Mouse (Mus musculus) left cerebral cortex, postnatal 25 days (tissue): ENCODE measurements around the gene Cd99l2. TPM values are rescaled to one million over a fixed set of nuclear protein-coding genes. Genes with fewer than 3 reads are reported as not detected.
"Not testable (repeated sequence)": the region's sequence is repeated elsewhere in the genome, so short reads cannot be mapped to it uniquely, and the experiment has no call there.

Experiments
- DNase-seq, 2 experiments: peaks; one replicate each; pipeline ENCODE4 v3.0.0; 2022; ENCODE audit warnings: low spot score in 2 of 2, mixed read lengths in 1 of 2
- intact Hi-C: fragments of 180-260 bp; cut with DNase I; formaldehyde crosslinking; loops from one replicate; pipeline ENCODE4 v1.15.1; 2025
- total RNA-seq, 2 experiments: library from RNA; stranded (reverse); gene quantifications; 2 replicates each; pipeline ENCODE4 v1.2.3; 2021

Gene Cd99l2
- 10 to 100 TPM; 65.1 to 66.2 TPM for total RNA-seq

GRCm38 (mm10) chrX:71492634-71493278 lies at the start of gene Cd99l2:
Gene Cd99l2, minus strand, starts transcription at chrX:71492849.
- DNase-seq = peak; percentile 72 to 81
- intact Hi-C loops = loop anchor here (2.0 kb wide), 1 partner anchor 64 kb away; no protein-coding TSS in a partner anchor

DNA sequence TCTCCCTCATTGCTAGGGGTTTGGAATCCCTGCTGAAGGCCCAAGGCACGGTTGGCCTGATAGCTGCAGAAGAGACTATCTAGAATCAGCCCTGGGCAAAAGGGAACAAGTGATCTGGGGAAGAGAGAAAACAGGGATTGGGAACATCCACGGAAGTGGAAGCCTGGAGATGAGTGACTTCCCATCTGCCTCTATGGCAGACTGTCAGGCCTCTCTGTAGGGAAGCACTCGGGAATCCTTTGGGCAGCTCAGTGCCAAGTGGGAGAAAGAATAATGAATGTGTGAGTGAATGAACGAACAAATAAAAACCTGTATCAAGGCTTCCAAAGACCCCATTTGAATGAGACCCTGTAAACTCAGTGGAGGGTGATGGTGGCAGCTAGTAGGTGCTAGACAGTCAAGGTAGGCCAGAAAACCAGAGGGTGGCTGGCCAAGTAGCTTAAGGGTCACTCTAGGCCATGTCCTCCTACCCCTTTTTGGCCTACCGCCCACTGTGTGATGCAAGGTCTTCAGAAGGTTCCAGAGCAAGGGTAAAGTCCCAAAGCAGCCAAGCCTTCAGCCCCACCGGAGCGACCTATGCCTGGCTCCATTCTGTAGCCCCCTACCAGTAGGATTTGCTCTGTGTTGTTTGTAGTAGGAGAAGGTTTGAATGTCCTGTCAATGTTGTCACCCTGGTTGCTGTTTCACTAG lies 48.3 kb upstream of the Cd99l2 start:
- intact Hi-C loops = no loop called here
- no peak for DNase-seq

- DNase-seq = no peak
- intact Hi-C loops = no loop called here
Measured at GRCm38 (mm10) chrX:71537791-71538190, 45.1 kb upstream of the Cd99l2 start.

DNA sequence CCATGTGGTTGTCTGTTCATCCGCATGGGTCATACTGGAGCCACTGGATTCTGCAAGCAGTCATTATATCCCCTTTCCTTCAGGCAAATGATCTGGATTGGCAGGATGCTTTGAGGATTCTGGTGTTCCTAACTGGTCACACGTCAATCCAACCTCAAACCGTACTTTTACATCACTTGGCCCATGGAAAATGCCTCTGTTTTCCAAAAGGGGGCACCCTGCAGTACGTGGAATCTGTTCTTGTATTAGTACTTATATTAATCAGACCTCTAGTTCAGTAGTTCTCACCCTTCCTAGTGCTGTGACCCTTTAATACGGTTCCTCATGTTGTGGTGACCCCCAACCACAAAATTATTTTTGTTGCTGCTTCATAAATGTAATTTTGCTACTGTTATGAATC lies 41.5 kb upstream of the Cd99l2 start:
- DNase-seq = no peak
- intact Hi-C loops = no loop called here

- intact Hi-C loops = no loop called here
- DNase-seq = no peak
Measured at GRCm38 (mm10) chrX:71532635-71533034, 40.0 kb upstream of the Cd99l2 start.

GRCm38 (mm10) chrX:71528646-71529045 lies 36.0 kb upstream of the Cd99l2 start:
- peak in 1 of 2 experiments; percentile 2 for DNase-seq
- intact Hi-C loops = no loop called here

- intact Hi-C loops = no loop called here
- no peak for DNase-seq
Measured at GRCm38 (mm10) chrX:71528150-71528549, 35.5 kb upstream of the Cd99l2 start.

GRCm38 (mm10) chrX:71527461-71527860 lies 34.8 kb upstream of the Cd99l2 start:
- intact Hi-C loops = no loop called here
- DNase-seq = no peak

- no peak for DNase-seq
- intact Hi-C loops = no loop called here
Measured at GRCm38 (mm10) chrX:71525593-71526299, 33.1 kb upstream of the Cd99l2 start.

DNA sequence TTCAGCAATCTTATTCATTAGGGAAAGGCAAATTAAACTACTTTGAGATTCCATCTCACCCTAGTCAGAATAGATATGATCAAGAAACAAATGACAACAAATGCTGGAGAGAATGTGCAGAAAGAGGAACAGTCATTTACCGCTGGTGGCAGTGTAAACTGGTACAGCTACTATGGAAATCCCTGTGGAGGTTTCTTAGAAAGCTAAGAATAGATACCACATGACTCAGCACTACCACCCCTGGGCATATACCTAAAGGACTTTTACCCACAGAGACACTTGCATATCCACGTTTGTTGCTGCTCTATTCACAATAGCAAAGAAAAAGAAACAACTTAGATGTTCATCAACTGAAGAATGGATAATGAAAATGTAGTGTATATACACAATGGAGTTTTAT lies 31.7 kb upstream of the Cd99l2 start:
- intact Hi-C loops = no loop called here
- peak in 1 of 2 experiments; percentile 1 for DNase-seq

DNA sequence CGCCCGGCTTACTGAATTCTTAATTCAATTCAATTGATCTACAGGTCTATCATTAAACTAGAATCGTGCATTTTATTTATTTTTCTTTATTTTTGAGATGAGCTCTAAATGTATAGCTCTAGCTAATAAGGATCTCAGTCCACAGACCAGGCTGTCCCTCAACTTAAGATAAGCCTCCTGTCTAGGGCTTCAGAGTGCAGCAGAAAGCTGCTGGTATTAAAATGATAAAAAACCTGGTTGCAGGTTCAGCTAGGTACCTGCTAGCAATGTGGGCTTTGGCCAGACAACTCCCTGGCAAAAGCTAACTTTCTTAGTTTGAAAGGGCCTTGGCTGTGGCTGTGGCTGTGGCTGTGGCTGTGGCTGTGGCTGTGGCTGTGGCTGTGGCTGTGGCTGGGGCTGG lies 30.2 kb upstream of the Cd99l2 start:
- intact Hi-C loops = no loop called here
- DNase-seq = no peak

DNA sequence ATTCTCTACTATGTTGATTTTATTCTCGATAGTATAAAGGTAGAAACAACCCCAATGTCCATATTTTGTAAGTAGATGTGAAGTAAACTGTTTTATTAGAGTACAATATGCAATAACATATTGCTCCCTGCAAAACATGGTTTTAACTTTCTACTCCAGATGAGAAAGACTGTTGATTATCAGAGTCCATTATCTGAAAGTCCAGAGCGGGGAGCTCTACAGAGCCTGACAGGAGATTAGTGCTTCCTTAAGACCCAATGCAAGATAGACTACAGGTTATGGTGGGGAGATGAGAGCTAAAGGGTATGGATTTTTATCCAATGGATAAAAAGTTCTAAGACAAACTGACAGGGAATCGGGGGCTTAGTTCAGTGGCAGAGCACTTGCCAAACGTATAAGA lies 26.6 kb upstream of the Cd99l2 start:
- no peak for DNase-seq
- intact Hi-C loops = no loop called here

- DNase-seq, intact Hi-C loops: not testable (repeated sequence)
Measured at GRCm38 (mm10) chrX:71506591-71506990, 13.9 kb upstream of the Cd99l2 start.

GRCm38 (mm10) chrX:71493279-71493656 lies 619 bp upstream of the Cd99l2 start:
- peak; percentile 28 to 57 for DNase-seq
- intact Hi-C loops = loop anchor here (2.0 kb wide), 1 partner anchor 64 kb away; no protein-coding TSS in a partner anchor

DNA sequence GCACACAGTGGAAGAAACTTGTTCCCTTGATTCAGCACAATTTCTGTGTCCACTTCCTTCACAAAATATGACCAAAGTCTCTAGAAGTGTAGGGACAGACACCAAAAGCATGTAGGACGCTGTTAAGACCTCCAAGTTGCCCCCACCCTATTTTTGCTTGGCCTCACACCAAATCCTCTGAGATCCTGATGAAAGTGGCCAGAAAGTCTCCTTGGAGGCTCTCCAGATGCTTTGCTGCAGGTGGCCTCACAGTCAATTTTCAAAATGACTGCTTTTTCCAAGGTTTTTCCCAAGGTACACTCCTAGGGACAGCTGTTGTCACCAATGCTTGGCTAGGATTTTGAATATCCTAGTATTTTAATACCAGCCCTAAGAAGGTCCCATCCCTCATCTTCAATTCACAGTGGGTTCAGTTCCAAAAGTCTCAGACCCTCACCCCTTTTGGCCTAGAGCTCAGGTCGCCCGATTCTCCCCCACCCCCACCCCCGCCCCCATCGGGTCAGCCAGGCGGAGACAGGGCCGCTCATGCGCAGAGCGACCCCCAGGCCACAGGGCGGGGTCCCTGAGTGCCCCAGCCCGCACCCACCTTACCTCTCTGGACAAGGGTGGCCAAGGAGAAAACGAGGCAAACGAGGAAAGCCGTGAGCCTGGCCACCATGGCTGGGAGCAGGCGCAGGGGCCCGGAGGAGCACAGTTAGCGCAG lies 567 bp downstream of the Cd99l2 start:
- intact Hi-C loops = loop anchor here (2.0 kb wide), 1 partner anchor 65 kb away; no protein-coding TSS in a partner anchor
- peak in 1 of 2 experiments; percentile 1 for DNase-seq

DNA sequence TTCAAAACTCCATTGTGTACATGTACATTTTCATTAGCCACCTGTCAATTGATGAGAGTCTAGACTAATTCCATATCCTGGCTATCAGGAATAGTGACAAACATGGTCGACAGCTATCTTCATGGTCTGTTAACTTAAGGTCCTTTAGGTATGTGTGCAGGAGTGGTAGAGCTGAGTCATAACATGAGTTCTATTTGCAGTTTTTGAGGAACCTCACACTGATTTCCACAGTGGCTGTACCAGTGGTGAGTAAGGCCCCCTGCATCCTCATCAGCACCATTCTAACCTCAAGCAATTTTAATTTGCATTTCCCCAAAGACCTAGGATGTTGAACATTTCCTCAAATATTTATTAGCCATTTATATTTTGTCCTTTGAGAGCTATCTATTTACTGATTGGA lies 3.3 kb downstream of the Cd99l2 start:
- no peak for DNase-seq
- intact Hi-C loops = no loop called here

GRCm38 (mm10) chrX:71482244-71482643 lies 10.4 kb downstream of the Cd99l2 start:
- DNase-seq = no peak
- intact Hi-C loops = no loop called here

- DNase-seq = no peak
- intact Hi-C loops = no loop called here
Measured at GRCm38 (mm10) chrX:71475992-71476391, 16.7 kb downstream of the Cd99l2 start.

DNA sequence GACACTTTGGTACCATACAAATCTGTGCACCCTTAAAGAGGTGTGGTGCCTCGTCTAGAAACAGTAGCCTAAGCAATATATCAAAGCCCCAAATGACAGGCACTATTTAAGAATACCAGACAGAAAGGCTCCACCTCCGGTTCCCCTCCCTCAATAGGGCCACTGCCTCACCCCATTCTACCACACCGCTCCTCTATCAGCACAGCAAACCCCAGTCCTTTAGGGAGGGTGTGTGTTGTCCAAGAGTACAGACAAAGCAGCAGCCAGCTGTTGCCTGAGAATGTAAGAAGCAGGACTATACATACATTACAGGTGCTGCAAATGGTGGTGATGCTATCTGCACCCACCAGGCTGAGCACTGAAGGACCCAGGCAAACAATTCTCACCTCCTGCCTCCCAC lies 17.2 kb downstream of the Cd99l2 start:
- no peak for DNase-seq
- intact Hi-C loops = no loop called here

DNA sequence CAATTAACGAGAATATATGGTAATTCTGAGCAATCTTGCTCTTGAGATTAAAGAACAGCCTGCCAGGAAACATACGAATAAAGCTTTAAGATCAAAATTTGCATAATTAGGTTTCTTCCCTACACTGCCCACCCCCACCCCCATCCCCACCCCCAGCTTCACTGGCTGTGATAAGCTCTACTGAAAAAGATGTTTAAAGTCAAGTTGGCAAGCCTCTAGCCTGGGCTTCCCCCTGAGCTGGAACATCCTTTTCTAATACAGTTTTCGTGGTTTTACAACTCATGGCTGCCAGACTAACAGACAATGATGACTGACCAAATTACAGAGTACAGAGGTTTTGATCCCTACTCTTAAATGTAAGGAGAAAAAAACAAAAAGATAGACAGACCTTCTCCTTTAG lies 17.6 kb downstream of the Cd99l2 start:
- no peak for DNase-seq
- intact Hi-C loops = no loop called here
